26 mouse cellular contexts compared by ENCODE assay signal in genomic region chr2:52772774-52773393, GRCm38 (mm10). TPM values are rescaled to one million over a fixed set of nuclear protein-coding genes. Genes with fewer than 3 reads are reported as not detected.
DNase-seq lines count a peak whose midpoint lies in the region; ATAC-seq lines count a peak whose summit lies in the region.
"Had no signal": no experiment of that assay in that cellular context is flagged by ENCODE, and none has a peak within 500 bp of the region (broad histone marks: within the 10 kb centered on the region; RNA-seq: fewer than 3 reads in every experiment).

No protein-coding gene starts in this region.

- H3K36me3 ChIP-seq in hindbrain, embryonic 12.5 days: no peaks in the 10 kb centered on the region
- no peaks in the 10 kb centered on the region for H3K36me3 ChIP-seq in hindbrain, embryonic 16.5 days (ENCODE audit: control insufficient read depth, insufficient read depth, low read length)
- H3K36me3 ChIP-seq in midbrain, embryonic 11.5 days (ENCODE audit: control insufficient read depth, insufficient read depth, low read length): no peaks in the 10 kb centered on the region
- no peaks in the 10 kb centered on the region for H3K36me3 ChIP-seq in midbrain, embryonic 15.5 days (replicated peaks)
- H3K36me3 ChIP-seq: G1E; heart, embryonic 13.5 days; limb, embryonic 13.5 days; liver, embryonic 12.5 days; neural tube, embryonic 13.5 days had no signal

- H3K27me3 ChIP-seq in hindbrain, embryonic 12.5 days: no peaks in the 10 kb centered on the region
- no peaks in the 10 kb centered on the region for H3K27me3 ChIP-seq in hindbrain, embryonic 16.5 days (replicated peaks; ENCODE audit: control insufficient read depth, insufficient read depth, low read length)
- no peaks in the 10 kb centered on the region for H3K27me3 ChIP-seq in midbrain, embryonic 11.5 days (ENCODE audit: control insufficient read depth, insufficient read depth, low read length)
- H3K27me3 ChIP-seq in midbrain, embryonic 15.5 days (replicated peaks): no peaks in the 10 kb centered on the region
- H3K27me3 ChIP-seq: CH12.LX; heart, embryonic 13.5 days; limb, embryonic 13.5 days; liver, embryonic 12.5 days; neural tube, embryonic 13.5 days had no signal

- no peak overlapping the region for H3K4me2 ChIP-seq in hindbrain, embryonic 12.5 days (replicated peaks)
- H3K4me2 ChIP-seq in hindbrain, embryonic 16.5 days (ENCODE audit: low read length): no peak overlapping the region
- H3K4me2 ChIP-seq in midbrain, embryonic 11.5 days: no peak overlapping the region
- no peak overlapping the region for H3K4me2 ChIP-seq in midbrain, embryonic 15.5 days
- H3K4me2 ChIP-seq: heart, embryonic 13.5 days; hindbrain, embryonic 14.5 days; limb, embryonic 13.5 days; liver, embryonic 12.5 days; neural tube, embryonic 13.5 days had no signal

- 38% methylated on average over 4 of the region's 5 CpGs for whole genome bisulfite sequencing in hindbrain, embryonic 12.5 days
- 22% methylated on average over 5 of the region's 5 CpGs for WGBS in hindbrain, embryonic 16.5 days
- 30% methylated on average over 5 of the region's 5 CpGs for WGBS in midbrain, embryonic 11.5 days
- WGBS in midbrain, embryonic 15.5 days: 17% methylated on average over 5 of the region's 5 CpGs

- H3K4me1 ChIP-seq in hindbrain, embryonic 12.5 days: peaks cover 3% of the 10 kb centered on the region; the same call in 1 of the 2 replicates
- no peaks in the 10 kb centered on the region for H3K4me1 ChIP-seq in hindbrain, embryonic 16.5 days (ENCODE audit: control insufficient read depth, insufficient read depth, low read depth, low read length)
- peaks cover 4% of the 10 kb centered on the region for H3K4me1 ChIP-seq in midbrain, embryonic 11.5 days (ENCODE audit: control insufficient read depth, insufficient read depth, low read length)
- H3K4me1 ChIP-seq in midbrain, embryonic 15.5 days: no peaks in the 10 kb centered on the region
- H3K4me1 ChIP-seq: heart, embryonic 13.5 days; limb, embryonic 13.5 days; liver, embryonic 12.5 days; neural tube, embryonic 13.5 days had no signal

- H3K4me3 ChIP-seq in hindbrain, embryonic 12.5 days: no peak overlapping the region
- H3K4me3 ChIP-seq in hindbrain, embryonic 16.5 days (ENCODE audit: low read length): no peak overlapping the region
- no peak overlapping the region for H3K4me3 ChIP-seq in midbrain, embryonic 11.5 days (ENCODE audit: low read depth, low read length)
- no peak overlapping the region for H3K4me3 ChIP-seq in midbrain, embryonic 15.5 days
- H3K4me3 ChIP-seq: heart, adult 2 months; heart, embryonic 13.5 days; limb, embryonic 13.5 days; liver, embryonic 12.5 days; neural tube, embryonic 13.5 days had no signal

- H3K9ac ChIP-seq in hindbrain, embryonic 12.5 days: no peak overlapping the region
- H3K9ac ChIP-seq in hindbrain, embryonic 16.5 days (ENCODE audit: low read depth, low read length): no peak overlapping the region
- H3K9ac ChIP-seq in midbrain, embryonic 11.5 days (ENCODE audit: low read length): no peak overlapping the region
- no peak overlapping the region for H3K9ac ChIP-seq in midbrain, embryonic 15.5 days
- H3K9ac ChIP-seq: heart, embryonic 13.5 days; hindbrain, embryonic 14.5 days; limb, embryonic 13.5 days; liver, embryonic 12.5 days; neural tube, embryonic 13.5 days had no signal

- peak; percentile 69; the same call in 1 of the 2 replicates for ATAC-seq in hindbrain, embryonic 12.5 days (ENCODE audit: low FRiP score)
- ATAC-seq in hindbrain, embryonic 16.5 days: no peak
- ATAC-seq in midbrain, embryonic 11.5 days (ENCODE audit: low FRiP score): peak; percentile 70
- no peak for ATAC-seq in midbrain, embryonic 15.5 days (replicated peaks)
- ATAC-seq: liver, embryonic 12.5 days; Patski had no signal

- peak; percentile 75 for DNase-seq in midbrain, embryonic 11.5 days (ENCODE audit: low spot score, missing footprints)
- DNase-seq in retina, postnatal 1 day: peak; percentile 71
- no peak for DNase-seq in retina, embryonic 14.5 days (ENCODE audit: low spot score)
- DNase-seq in cerebellum, adult 8-10 months: no peak
- DNase-seq: B cell, adult 2 months; cerebellum, adult 18-20 months; gastrocnemius, postnatal 36 days; heart, adult 2 months; heart, postnatal 14 days; kidney, adult 2 months; layer of hippocampus, adult 9-11 months; lung, adult 18-20 months; spleen, adult 18-20 months; thymus, postnatal 14 days had no signal

- H3K27ac ChIP-seq in hindbrain, embryonic 12.5 days: no peak overlapping the region
- H3K27ac ChIP-seq in hindbrain, embryonic 16.5 days (ENCODE audit: low read depth, low read length): no peak overlapping the region
- no peak overlapping the region for H3K27ac ChIP-seq in midbrain, embryonic 11.5 days (ENCODE audit: low read depth, low read length)
- no peak overlapping the region for H3K27ac ChIP-seq in midbrain, embryonic 15.5 days
- H3K27ac ChIP-seq: heart, adult 2 months; heart, embryonic 13.5 days; hindbrain, embryonic 14.5 days; kidney, postnatal 0 days; limb, embryonic 13.5 days; liver, embryonic 12.5 days; neural tube, embryonic 13.5 days had no signal

- H3K9me3 ChIP-seq in hindbrain, embryonic 12.5 days (replicated peaks): no peaks in the 10 kb centered on the region
- H3K9me3 ChIP-seq in hindbrain, embryonic 16.5 days (ENCODE audit: control insufficient read depth, low read length): no peaks in the 10 kb centered on the region
- H3K9me3 ChIP-seq in midbrain, embryonic 11.5 days (ENCODE audit: control insufficient read depth, low read length): no peaks in the 10 kb centered on the region
- H3K9me3 ChIP-seq in midbrain, embryonic 15.5 days: no peaks in the 10 kb centered on the region
- H3K9me3 ChIP-seq: G1E; heart, embryonic 13.5 days; limb, embryonic 13.5 days; liver, embryonic 12.5 days; neural tube, embryonic 13.5 days had no signal

RNA-seq across cellular contexts. Expression of gene Stam2, which starts 30.8 kb away (rescaled TPM):
- polyA plus RNA-seq in hindbrain, embryonic 12.5 days (2016; fragmentation: Nextera tagmentation; extraction: Ambion mirVana): 48.2 and 48.8 TPM in 2 replicates
- 35.8 and 39.0 TPM in 2 replicates for polyA plus RNA-seq in hindbrain, embryonic 16.5 days (2015; fragmentation: Nextera tagmentation; extraction: Ambion mirVana)
- 44.4 and 45.9 TPM in 2 replicates for polyA plus RNA-seq in midbrain, embryonic 11.5 days (2014; fragmentation: Nextera tagmentation; extraction: Ambion mirVana)
- polyA plus RNA-seq in midbrain, embryonic 15.5 days (2015; fragmentation: Nextera tagmentation; extraction: Ambion mirVana): 38.1 and 39.0 TPM in 2 replicates

Comparison
In these comparisons a context has a peak if more than half of its experiments do, and no peak if none do; other contexts are left out.
1. ATAC-seq: peak in hindbrain, embryonic 12.5 days (single experiment) and midbrain, embryonic 11.5 days (single experiment); none in hindbrain, embryonic 16.5 days (single experiment) and midbrain, embryonic 15.5 days (single experiment).
2. DNase-seq: peak in midbrain, embryonic 11.5 days (single experiment) and retina, postnatal 1 day (single experiment); none in retina, embryonic 14.5 days (single experiment) and cerebellum, adult 8-10 months (single experiment).